Mouse (Mus musculus) heart, embryonic 10.5 days (tissue): ENCODE results near the gene Zfp738. TPM values are rescaled to one million over a fixed set of nuclear protein-coding genes. Genes with fewer than 3 reads are reported as not detected.
"Not testable (repeated sequence)": the region's sequence is repeated elsewhere in the genome, so short reads cannot be mapped to it uniquely, and the experiment has no call there.

Source experiments
- DNase-seq: peaks from one replicate; pipeline ENCODE4 v3.0.0-alpha.2; 2017; ENCODE audit warnings: low spot score
- H3K27ac ChIP-seq: fragments of 300-500 bp; sonication (generic); 2 replicates; pipeline ENCODE4 v1.5.1; 2016; ENCODE audit warnings: mild to moderate bottlenecking
- H3K27me3 ChIP-seq: fragments of 300-500 bp; sonication (generic); 2 replicates; pipeline ENCODE4 v1.6.1; 2016; ENCODE audit warnings: mild to moderate bottlenecking; ENCODE audit not compliant: poor library complexity, insufficient read depth, severe bottlenecking
- H3K36me3 ChIP-seq: fragments of 300-500 bp; sonication (generic); 2 replicates; pipeline ENCODE4 v1.6.1; 2016; ENCODE audit warnings: mild to moderate bottlenecking, moderate library complexity
- H3K4me1 ChIP-seq: fragments of 300-500 bp; sonication (generic); 2 replicates; pipeline ENCODE4 v1.6.1; 2016; ENCODE audit warnings: mild to moderate bottlenecking
- H3K4me3 ChIP-seq: fragments of 300-500 bp; sonication (generic); 2 replicates; pipeline ENCODE4 v1.5.1; 2016; ENCODE audit warnings: mild to moderate bottlenecking, moderate library complexity
- H3K9me3 ChIP-seq: fragments of 300-500 bp; sonication (generic); 2 replicates; pipeline ENCODE4 v1.6.1; 2016; ENCODE audit warnings: mild to moderate bottlenecking, moderate library complexity
- WGBS: fragments of 180-500 bp; shearing (Covaris S2); methylation state at CpG from one replicate; pipeline ENCODE4 v1.1.7; 2016; 5-methylcytosine and 5-hydroxymethylcytosine counted together
- polyA plus RNA-seq: library from polyadenylated mRNA; unstranded; fragments of >200 nt; fragmentation: Nextera tagmentation; extraction: Ambion mirVana; gene quantifications from 2 replicates; pipeline ENCODE4 v1.2.1, GENCODE M21; 2016

Zfp738 gene
- 7.5 TPM in 2 replicates for polyA plus RNA-seq

DNA sequence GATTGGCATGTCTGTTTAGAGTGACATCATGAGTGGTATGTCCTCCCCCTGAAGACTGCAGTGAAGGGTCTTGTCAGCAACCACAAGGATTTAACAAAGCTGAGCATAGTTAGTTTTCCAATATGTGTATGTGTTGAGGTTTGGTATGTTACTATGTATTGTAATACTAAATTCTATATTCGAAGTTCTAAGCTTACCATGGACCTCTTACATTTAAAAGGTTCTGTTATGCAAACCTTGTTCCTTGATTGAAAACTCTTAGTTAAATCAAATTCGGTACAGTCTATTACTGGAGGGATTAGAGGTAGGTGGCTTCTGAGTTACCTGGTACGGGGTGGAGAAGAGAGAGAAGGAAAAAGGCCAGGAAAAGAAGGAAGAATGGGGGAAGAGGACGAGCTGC is at the start of gene Zfp738:
TSS of gene Zfp738 (minus strand) at position 101 of the 400 bp plus-strand sequence.
- no peaks in the 10 kb centered on the region for H3K4me1 ChIP-seq
- no peaks in the 10 kb centered on the region for H3K36me3 ChIP-seq
- H3K27ac ChIP-seq: no peak within 1 kb of the TSS
- DNase-seq: no peak
- WGBS: 75% methylated on average over 4 of the region's 4 CpGs
- no peak within 1 kb of the TSS for H3K4me3 ChIP-seq
- no peaks in the 10 kb centered on the region for H3K9me3 ChIP-seq
- no peaks in the 10 kb centered on the region for H3K27me3 ChIP-seq

DNA sequence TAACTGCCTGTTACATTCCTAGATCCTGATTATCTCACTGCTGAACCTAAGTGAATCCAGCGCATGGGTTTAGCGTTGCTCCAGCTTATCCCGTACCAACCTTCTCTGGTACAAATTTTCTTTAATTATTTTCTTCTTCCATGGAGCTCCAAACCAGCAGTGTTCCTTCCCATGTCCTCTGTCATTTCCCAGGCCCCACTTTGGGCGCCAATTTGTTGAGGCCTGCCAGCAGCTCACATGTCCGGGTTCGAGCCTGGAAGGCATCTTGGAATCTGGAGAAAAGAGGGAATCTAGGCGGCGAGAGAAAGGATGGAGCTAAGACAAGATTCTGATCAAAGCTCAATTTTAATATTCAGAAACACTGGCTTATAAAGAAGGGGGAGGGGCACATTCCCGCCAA is 47.5 kb upstream of the Zfp738 start:
- not testable (repeated sequence) for H3K4me3 ChIP-seq, H3K36me3 ChIP-seq, H3K27ac ChIP-seq, H3K27me3 ChIP-seq, H3K4me1 ChIP-seq, DNase-seq
- peaks cover 10% of the 10 kb centered on the region for H3K9me3 ChIP-seq
- WGBS: 92% methylated on average over 9 of the region's 9 CpGs

DNA sequence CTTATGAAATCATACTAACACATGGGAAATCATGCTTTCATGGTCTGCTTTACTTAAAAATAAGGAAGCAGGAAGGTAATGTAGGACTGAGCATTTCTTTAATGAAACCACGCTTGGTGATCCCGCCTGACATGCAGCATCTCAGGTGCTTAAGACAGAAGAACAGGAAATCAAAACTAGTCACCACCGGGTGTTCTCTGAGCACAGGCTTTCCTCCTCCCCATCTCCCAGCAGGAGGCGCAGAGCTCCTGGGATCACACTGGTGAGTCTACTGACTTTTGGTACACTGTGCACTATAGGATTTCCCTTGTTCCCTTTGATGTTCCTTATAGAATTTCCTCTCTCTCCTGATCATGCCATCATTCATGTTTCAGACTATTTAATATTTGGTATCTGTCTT is 42.6 kb upstream of the Zfp738 start:
- H3K27ac ChIP-seq, H3K27me3 ChIP-seq, H3K4me1 ChIP-seq, H3K9me3 ChIP-seq, H3K36me3 ChIP-seq, DNase-seq: not testable (repeated sequence)
- H3K4me3 ChIP-seq: peak overlapping the region; percentile 72
- 53% methylated on average over 4 of the region's 4 CpGs for WGBS

DNA sequence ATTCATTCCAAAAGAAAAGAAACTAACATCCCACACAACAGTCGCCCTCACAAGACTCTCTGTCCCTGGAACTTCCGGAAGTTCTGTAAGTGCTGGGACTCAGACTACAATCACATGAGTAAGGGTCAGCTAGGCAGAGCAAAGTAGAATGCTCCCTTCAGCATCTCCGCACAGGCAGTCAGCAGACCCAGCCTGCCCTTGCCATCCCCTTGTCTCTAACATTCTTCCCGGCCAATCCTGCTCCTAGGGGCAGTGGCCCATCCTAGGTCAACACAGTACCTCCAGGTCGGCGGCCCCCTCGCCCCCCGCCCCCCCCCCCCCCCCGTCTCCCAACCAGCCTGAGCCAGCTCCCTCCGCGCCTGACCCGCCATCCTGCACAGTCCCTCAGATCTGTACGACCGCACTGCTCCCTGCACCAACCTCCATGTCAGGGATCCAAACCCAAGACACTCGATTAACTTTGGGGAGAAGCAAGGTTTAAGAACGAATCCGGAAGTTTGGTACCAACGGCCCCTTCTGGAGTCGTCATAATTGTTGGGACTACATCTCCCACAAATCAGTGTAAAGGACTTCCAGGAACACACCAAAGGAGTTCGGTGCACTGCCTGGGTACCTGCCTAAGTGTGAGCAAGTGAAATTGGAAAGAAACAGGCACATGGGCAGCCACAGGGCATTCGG is 41.9 kb upstream of the Zfp738 start, which contains the start of gene Zfp65:
TSS of gene Zfp65 (minus strand) at position 533 of the 678 bp plus-strand sequence.
- no peaks in the 10 kb centered on the region for H3K27me3 ChIP-seq
- 7% methylated on average over 13 of the region's 21 CpGs for WGBS
- peak within 1 kb of the TSS; percentile 72 for H3K4me3 ChIP-seq
- peak; percentile 77 for DNase-seq
- no peaks in the 10 kb centered on the region for H3K36me3 ChIP-seq
- H3K9me3 ChIP-seq: no peaks in the 10 kb centered on the region; the same call in 1 of the 2 replicates
- peak within 1 kb of the TSS; percentile 91 for H3K27ac ChIP-seq
- no peaks in the 10 kb centered on the region for H3K4me1 ChIP-seq

DNA sequence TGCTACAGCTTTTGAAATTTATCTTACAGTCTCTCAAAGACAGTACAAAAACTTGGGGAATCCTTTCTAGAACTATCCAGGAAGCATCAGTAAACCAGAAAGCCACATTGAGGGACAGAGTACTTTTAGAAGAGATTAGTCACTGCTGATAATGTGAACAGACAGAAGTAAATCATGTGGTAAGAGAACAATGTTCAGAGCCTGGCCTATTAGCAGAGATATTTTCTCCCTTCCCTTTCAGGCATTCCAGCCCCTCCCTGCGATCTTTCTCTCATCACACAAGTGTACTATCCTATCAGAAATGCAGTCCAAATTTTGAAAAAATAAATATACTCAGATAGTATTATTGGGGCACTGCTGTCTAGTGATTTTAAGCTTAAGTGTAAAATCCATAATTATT is 41.2 kb upstream of the Zfp738 start:
- Histone ChIP-seq H3K27ac (no peak overlapping the region; the same call in 1 of the 2 replicates), H3K9me3 (no peaks in the 10 kb centered on the region; the same call in 1 of the 2 replicates), H3K27me3 (no peaks in the 10 kb centered on the region), H3K4me1 (no peaks in the 10 kb centered on the region), H3K36me3 (no peaks in the 10 kb centered on the region), H3K4me3 (peak overlapping the region; percentile 72)
- WGBS: 78% methylated on average over 1 of the region's 1 CpGs
- DNase-seq: no peak

DNA sequence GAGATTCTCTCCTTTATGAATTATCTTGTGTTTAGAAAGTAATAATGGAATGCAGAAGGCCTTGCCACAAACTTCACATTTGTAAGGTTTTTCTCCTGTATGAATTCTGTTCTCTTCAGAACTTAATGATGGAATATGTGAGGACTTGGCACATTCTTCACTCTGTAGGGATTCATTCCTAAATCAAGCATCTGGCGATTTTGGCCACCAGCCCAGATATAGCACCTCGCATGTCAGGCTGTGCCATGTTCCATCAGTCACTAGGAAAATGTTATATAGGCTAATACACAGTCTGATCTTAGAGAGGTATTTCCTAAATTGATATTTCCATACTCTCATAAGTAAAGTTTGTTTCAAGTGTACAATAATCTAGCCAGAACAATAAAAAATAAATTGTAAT is 38.5 kb upstream of the Zfp738 start:
- not testable (repeated sequence) for DNase-seq, H3K4me3 ChIP-seq, H3K4me1 ChIP-seq, H3K9me3 ChIP-seq, H3K27ac ChIP-seq, H3K27me3 ChIP-seq, H3K36me3 ChIP-seq
- 86% methylated on average over 2 of the region's 2 CpGs for WGBS

DNA sequence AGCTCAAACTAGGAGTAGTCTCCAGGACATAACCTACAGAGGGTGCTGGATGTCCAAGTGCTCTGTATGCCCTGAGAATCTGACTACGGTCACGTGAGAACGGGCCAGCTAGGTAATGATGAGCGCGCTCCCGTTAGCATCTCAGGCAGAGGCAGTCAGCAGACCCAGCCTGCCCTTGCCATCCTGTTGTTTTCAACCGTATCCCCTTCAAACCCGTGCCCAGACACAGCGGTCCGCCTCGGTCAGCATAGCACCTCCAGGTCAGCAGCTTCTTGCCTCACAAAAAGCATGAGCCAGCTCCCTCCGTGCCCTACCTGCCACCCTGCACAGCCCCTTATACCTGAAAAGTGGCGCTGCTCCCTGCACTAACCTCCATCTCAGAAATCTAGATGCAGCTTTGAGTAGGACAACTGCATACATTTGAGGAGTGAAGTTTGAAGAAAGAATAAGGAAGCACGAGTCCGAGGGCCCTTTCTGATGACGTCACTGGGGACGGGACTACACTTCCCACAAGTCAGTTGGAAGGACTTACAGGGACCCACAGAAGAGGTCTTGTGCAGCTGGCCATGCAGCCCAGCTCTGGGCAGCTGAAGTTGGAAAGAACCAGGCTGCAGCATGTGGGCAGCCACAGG is 37.1 kb upstream of the Zfp738 start:
- Histone ChIP-seq H3K27me3 (no peaks in the 10 kb centered on the region), H3K9me3 (no peaks in the 10 kb centered on the region), H3K4me1 (no peaks in the 10 kb centered on the region), H3K36me3 (no peaks in the 10 kb centered on the region), H3K4me3 (peak overlapping the region; percentile 80), H3K27ac (peak overlapping the region; percentile 90)
- peak; percentile 95 for DNase-seq
- WGBS: under 1% methylated on average over 17 of the region's 17 CpGs

DNA sequence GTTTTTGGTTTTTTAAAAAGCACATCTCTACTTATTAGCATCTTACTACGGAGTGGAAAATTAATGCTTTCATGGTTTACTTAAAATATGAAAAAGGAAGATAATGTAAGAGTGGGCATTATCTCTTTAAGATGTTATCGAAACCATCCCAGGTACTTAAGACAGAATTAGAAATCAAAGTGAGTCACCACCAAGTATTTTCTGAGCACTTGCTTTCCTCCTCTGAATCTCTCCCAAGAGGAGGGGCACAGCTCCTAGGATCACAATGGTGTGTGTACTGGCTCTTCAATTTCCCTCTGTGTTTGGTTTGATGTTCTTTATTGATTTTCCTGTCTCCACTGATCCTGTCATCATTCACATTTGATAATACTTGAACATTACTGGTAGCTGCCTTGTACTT is 3.0 kb downstream of the Zfp738 start:
- not testable (repeated sequence) for DNase-seq, H3K9me3 ChIP-seq, H3K4me1 ChIP-seq, H3K27me3 ChIP-seq, H3K36me3 ChIP-seq
- Histone ChIP-seq H3K4me3 (peak overlapping the region; percentile 73), H3K27ac (peak overlapping the region; percentile 80; the same call in 1 of the 2 replicates)
- 83% methylated on average over 2 of the region's 2 CpGs for WGBS

DNA sequence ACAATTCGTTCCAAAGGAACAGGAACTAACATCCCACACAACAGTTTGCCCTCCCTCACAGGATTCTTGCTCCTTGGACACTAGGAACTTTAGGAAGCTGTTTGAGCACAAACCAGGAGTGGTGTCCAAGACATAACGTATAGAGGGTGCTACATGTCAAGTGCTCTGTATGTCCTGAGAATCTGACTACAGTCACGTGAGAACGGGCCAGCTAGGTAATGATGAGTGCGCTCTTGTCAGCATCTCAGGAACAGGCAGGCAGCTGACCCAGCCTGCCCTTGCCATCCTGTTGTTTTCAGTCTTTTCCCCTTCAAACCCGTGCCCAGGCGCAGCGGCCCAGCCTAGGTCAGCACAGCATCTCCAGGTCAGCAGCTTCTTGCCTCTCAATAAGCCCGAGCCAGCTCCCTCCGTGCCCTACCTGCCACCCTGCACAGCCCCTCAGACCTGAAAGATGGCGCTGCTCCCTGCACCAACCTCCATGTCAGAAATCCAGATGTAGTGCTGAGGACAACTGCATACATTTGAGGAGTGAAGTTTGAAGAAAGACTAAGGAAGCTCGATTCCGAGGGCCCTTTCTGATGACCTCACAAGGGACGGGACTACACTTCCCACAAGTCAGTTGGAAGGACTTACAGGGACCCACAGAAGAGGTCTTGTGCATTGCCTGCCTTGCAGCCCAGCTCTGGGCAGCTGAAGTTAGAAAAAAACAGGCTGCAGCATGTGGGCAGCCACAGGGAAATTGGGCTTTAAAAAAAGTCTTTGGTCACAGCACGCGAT is 3.7 kb downstream of the Zfp738 start:
- WGBS: 22% methylated on average over 16 of the region's 16 CpGs
- H3K9me3 ChIP-seq, H3K4me1 ChIP-seq, H3K27me3 ChIP-seq, H3K36me3 ChIP-seq: not testable (repeated sequence)
- peak overlapping the region; percentile 80 for H3K27ac ChIP-seq
- DNase-seq: peak; percentile 94
- peak overlapping the region; percentile 73 for H3K4me3 ChIP-seq

DNA sequence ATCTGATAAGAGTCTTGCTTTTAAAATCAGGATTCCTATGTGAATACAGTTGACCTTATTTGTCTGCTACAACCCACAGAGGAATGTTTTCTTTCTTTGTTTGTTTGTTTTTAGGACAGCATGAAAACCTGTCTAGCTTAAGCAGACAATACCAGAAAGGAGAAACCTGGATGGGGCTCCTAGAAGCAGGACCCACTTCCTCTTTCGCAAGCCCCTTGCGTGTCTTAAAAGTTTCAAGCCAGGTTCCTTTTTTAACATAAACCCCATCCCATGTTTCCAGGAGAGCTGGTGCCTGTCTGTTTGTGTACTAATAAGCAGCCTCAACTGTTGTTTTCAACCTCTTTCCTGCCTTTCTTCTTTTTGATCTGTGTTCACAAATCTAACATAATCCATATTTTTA is 12.0 kb downstream of the Zfp738 start:
- no peak for DNase-seq
- peaks cover 6% of the 10 kb centered on the region for H3K36me3 ChIP-seq
- WGBS: 89% methylated on average over 2 of the region's 2 CpGs
- H3K27me3 ChIP-seq: no peaks in the 10 kb centered on the region
- H3K4me1 ChIP-seq: no peaks in the 10 kb centered on the region
- H3K9me3 ChIP-seq: no peaks in the 10 kb centered on the region
- no peak overlapping the region for H3K4me3 ChIP-seq
- no peak overlapping the region for H3K27ac ChIP-seq

DNA sequence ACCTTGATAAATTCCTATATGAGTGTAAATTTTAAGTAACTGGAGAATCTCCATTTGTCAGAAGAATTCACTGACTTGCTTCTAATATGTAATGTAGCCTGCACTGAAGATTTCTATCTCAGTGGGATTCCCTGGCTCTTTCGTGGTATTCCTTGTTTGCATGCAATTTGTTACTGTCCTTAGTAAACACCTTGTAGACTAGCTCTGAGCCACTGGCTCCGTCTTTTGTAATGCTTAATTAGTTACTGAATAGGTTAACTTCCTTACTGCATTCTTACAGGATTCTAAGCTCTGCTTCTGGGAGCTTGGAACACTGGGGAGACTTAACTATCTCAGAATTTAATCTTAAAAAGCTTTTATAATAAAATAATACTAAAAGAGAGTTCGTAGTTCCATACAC is 34.4 kb downstream of the Zfp738 start:
- no peaks in the 10 kb centered on the region for H3K4me1 ChIP-seq
- 44% methylated on average over 3 of the region's 3 CpGs for WGBS

DNA sequence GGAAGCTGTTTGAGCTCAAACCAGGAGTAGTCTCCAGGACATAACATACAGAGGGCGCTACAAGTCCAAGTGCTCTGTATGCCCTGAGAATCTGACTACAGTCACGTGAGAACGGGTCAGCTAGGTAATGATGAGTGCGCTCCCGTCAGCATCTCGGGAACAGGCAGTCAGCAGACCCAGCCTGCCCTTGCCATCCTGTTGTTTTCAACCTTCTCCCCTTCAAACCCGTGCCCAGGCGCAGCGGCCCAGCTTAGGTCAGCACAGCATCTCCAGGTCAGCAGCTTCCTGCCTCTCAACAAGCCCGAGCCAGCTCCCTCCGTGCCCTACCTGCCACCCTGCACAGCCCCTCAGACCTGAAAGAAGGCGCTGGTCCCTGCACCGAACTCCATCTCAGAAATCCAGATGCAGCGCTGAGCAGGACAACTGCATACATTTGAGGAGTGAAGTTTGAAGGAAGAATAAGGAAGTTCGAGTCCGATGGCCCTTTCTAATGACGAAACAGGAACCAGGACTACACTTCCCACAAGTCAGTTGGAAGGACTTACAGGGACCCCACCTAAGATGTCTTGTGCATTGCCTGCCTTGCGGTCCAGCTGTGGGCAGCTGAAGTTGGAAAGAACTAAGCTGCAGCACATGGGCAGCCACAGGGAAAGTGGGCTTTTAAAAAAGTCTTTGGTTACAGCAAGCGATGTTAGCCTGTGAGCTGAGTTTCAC is 49.4 kb downstream of the Zfp738 start, which contains the start of the genes Gm49345 and Zfp729a:
TSS of gene Gm49345 (minus strand) at position 476 of the 714 bp plus-strand sequence.
TSS of gene Zfp729a (minus strand) at position 498 of the 714 bp plus-strand sequence.
- peak within 1 kb of the TSS; percentile 80 for H3K4me3 ChIP-seq
- no peaks in the 10 kb centered on the region for H3K27me3 ChIP-seq
- peak within 1 kb of the TSS; percentile 86 for H3K27ac ChIP-seq
- no peaks in the 10 kb centered on the region for H3K36me3 ChIP-seq
- H3K9me3 ChIP-seq: no peaks in the 10 kb centered on the region
- H3K4me1 ChIP-seq: no peaks in the 10 kb centered on the region
- peak; percentile 91 for DNase-seq
- 0% methylated on average over 19 of the region's 19 CpGs for WGBS

More for the DNA sequence above, 34.4 kb downstream of the Zfp738 start:
- Histone ChIP-seq H3K9me3 (no peaks in the 10 kb centered on the region), H3K27ac (no peak overlapping the region), H3K27me3 (no peaks in the 10 kb centered on the region), H3K36me3 (no peaks in the 10 kb centered on the region), H3K4me3 (no peak overlapping the region)
- DNase-seq: no peak
